In the genomic region with DNA sequence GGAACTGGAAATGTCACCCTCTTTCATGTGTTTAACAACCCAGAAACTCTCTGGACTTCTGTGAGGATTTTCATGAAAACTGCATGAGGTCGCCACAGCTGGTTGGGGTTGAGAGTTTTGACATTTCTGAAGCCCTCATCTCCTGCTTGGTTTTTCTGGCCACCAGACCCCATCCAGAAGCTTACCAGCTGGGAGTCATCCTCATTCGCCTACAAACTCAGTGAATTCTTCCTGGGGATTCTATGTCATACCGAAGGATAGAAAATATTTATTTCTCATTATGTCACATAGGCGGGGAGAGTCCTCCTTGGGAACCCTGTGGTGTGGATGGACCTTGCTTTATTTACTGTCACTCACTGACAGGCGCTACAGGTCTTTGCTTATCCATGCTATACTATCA, we compare ENCODE assay signal across 29 mouse cellular contexts. TPM values are rescaled to one million over a fixed set of nuclear protein-coding genes. Genes with fewer than 3 reads are reported as not detected.
DNase-seq lines count a peak whose midpoint lies in the region; ATAC-seq and TF ChIP-seq lines count a peak whose summit lies in the region.
"Had no signal": no experiment of that assay in that cellular context is flagged by ENCODE, and none has a peak within 500 bp of the region (broad histone marks: within the 10 kb centered on the region; RNA-seq: fewer than 3 reads in every experiment).

No protein-coding gene starts in this region.

- 34% methylated on average over 5 of the region's 5 CpGs for WGBS in lung, embryonic 14.5 days
- 47% methylated on average over 5 of the region's 5 CpGs for WGBS in lung, postnatal 0 days
- WGBS in midbrain, embryonic 13.5 days = 82% methylated on average over 5 of the region's 5 CpGs

- no peak for TF ChIP-seq CTCF in lung, embryonic 14.5 days (IDR thresholded peaks at IDR 0.05; ENCODE audit: low read depth)
- no peak for TF ChIP-seq CTCF in lung, postnatal 0 days (IDR thresholded peaks at IDR 0.05)

- H3K9me3 ChIP-seq in lung, embryonic 14.5 days (ENCODE audit: low read depth, low read length) = peaks cover 3% of the 10 kb centered on the region; the same call in 1 of the 2 replicates
- no peaks in the 10 kb centered on the region for H3K9me3 ChIP-seq in lung, postnatal 0 days (ENCODE audit: low read length)
- H3K9me3 ChIP-seq in midbrain, embryonic 13.5 days = no peaks in the 10 kb centered on the region
- H3K9me3 ChIP-seq: forebrain, embryonic 13.5 days; heart, embryonic 10.5 days; heart, embryonic 13.5 days; hindbrain, embryonic 10.5 days; hindbrain, embryonic 13.5 days had no signal

- no peaks in the 10 kb centered on the region for H3K36me3 ChIP-seq in lung, embryonic 14.5 days (ENCODE audit: insufficient read depth)
- H3K36me3 ChIP-seq in lung, postnatal 0 days (ENCODE audit: insufficient read depth, low read length) = no peaks in the 10 kb centered on the region
- H3K36me3 ChIP-seq in midbrain, embryonic 13.5 days = no peaks in the 10 kb centered on the region
- H3K36me3 ChIP-seq: forebrain, embryonic 10.5 days; heart, embryonic 10.5 days; heart, embryonic 13.5 days; hindbrain, embryonic 10.5 days; hindbrain, embryonic 13.5 days had no signal

- no peak overlapping the region for H3K4me3 ChIP-seq in lung, embryonic 14.5 days (ENCODE audit: low read depth, low read length)
- no peak overlapping the region for H3K4me3 ChIP-seq in lung, postnatal 0 days (ENCODE audit: low read depth, low read length)
- no peak overlapping the region for H3K4me3 ChIP-seq in midbrain, embryonic 13.5 days (replicated peaks)
- H3K4me3 ChIP-seq: forebrain, embryonic 10.5 days; forebrain, embryonic 13.5 days; heart, adult 2 months; heart, embryonic 10.5 days; heart, embryonic 13.5 days; hindbrain, embryonic 10.5 days; hindbrain, embryonic 13.5 days had no signal

- TF ChIP-seq EP300 in lung, postnatal 0 days (IDR thresholded peaks at IDR 0.05) = no peak

- H3K27ac ChIP-seq in lung, embryonic 14.5 days (ENCODE audit: low read depth) = peak overlapping the region; percentile 42; the same call in 1 of the 2 replicates
- H3K27ac ChIP-seq in lung, postnatal 0 days (ENCODE audit: low read length) = no peak overlapping the region
- no peak overlapping the region for H3K27ac ChIP-seq in midbrain, embryonic 13.5 days
- H3K27ac ChIP-seq: forebrain, embryonic 10.5 days; forebrain, embryonic 13.5 days; heart, adult 2 months; heart, embryonic 10.5 days; heart, embryonic 13.5 days; hindbrain, embryonic 10.5 days; hindbrain, embryonic 13.5 days had no signal

- no peaks in the 10 kb centered on the region for H3K4me1 ChIP-seq in lung, embryonic 14.5 days (ENCODE audit: insufficient read depth)
- no peaks in the 10 kb centered on the region for H3K4me1 ChIP-seq in lung, postnatal 0 days (ENCODE audit: insufficient read depth, low read depth, low read length)
- H3K4me1 ChIP-seq in midbrain, embryonic 13.5 days (replicated peaks) = no peaks in the 10 kb centered on the region
- H3K4me1 ChIP-seq: forebrain, embryonic 13.5 days; hindbrain, embryonic 13.5 days had no signal

- H3K27me3 ChIP-seq in lung, embryonic 14.5 days (ENCODE audit: insufficient read depth, low read length) = no peaks in the 10 kb centered on the region
- no peaks in the 10 kb centered on the region for H3K27me3 ChIP-seq in lung, postnatal 0 days (replicated peaks; ENCODE audit: insufficient read depth, low read length)
- H3K27me3 ChIP-seq in midbrain, embryonic 13.5 days = no peaks in the 10 kb centered on the region
- H3K27me3 ChIP-seq: heart, embryonic 13.5 days; hindbrain, embryonic 13.5 days had no signal

- peak; percentile 80 for DNase-seq in lung, embryonic 14.5 days
- DNase-seq in lung, postnatal 25 days (ENCODE audit: low spot score) = no peak
- peak; percentile 68 for DNase-seq in lung, postnatal 0 days (ENCODE audit: low spot score)
- DNase-seq in lung, postnatal 14 days = peak; percentile 44
- no peak for DNase-seq in heart, postnatal 4 days
- DNase-seq: adrenal gland, adult 8-10 months; adrenal gland, postnatal 25 days; cerebellum, adult 18-20 months; cerebellum, adult 9-10 months; cerebellum, postnatal 14 days; gastrocnemius, postnatal 10 days; gastrocnemius, postnatal 36 days; heart, adult 2 months had no signal

- H3K4me2 ChIP-seq in lung, embryonic 14.5 days = no peak overlapping the region
- H3K4me2 ChIP-seq in lung, postnatal 0 days (replicated peaks; ENCODE audit: low read depth, low read length) = no peak overlapping the region
- no peak overlapping the region for H3K4me2 ChIP-seq in midbrain, embryonic 13.5 days (replicated peaks)
- H3K4me2 ChIP-seq: forebrain, embryonic 13.5 days; heart, embryonic 13.5 days; hindbrain, embryonic 13.5 days had no signal

- peak; percentile 24; the same call in 1 of the 2 replicates for ATAC-seq in lung, embryonic 14.5 days (ENCODE audit: insufficient read depth)
- peak; percentile 25; the same call in 1 of the 2 replicates for ATAC-seq in lung, postnatal 0 days
- no peak for ATAC-seq in midbrain, embryonic 13.5 days
- ATAC-seq: CD4-positive, CD25-positive, alpha-beta regulatory T cell, adult 4 months; forebrain, embryonic 13.5 days; forebrain, embryonic 16.5 days; hindbrain, embryonic 16.5 days had no signal

- H3K9ac ChIP-seq in lung, embryonic 14.5 days = no peak overlapping the region
- no peak overlapping the region for H3K9ac ChIP-seq in lung, postnatal 0 days (replicated peaks; ENCODE audit: low read depth)
- H3K9ac ChIP-seq in midbrain, embryonic 13.5 days (replicated peaks) = no peak overlapping the region
- H3K9ac ChIP-seq: forebrain, embryonic 13.5 days; heart, embryonic 13.5 days; hindbrain, embryonic 13.5 days had no signal

RNA-seq across cellular contexts. Expression of a gene that starts 8.4 kb away (rescaled TPM):
- 32.9 and 39.2 TPM in 2 replicates for polyA plus RNA-seq in lung, embryonic 14.5 days (2014; fragmentation: Nextera tagmentation; extraction: Ambion mirVana)
- 16.6 and 17.2 TPM in 2 replicates for polyA plus RNA-seq in lung, postnatal 0 days (2015; fragmentation: Nextera tagmentation; extraction: Ambion mirVana)
- 10 to 100 TPM; 40.6 to 41.5 TPM for total RNA-seq in heart, postnatal 4 days (2021)
- 88.4 and 93.5 TPM in 2 replicates for polyA plus RNA-seq in midbrain, embryonic 13.5 days (2015; fragmentation: Nextera tagmentation; extraction: Ambion mirVana)

RNA-seq across cellular contexts. Expression of a gene that starts 41.8 kb away (rescaled TPM):
- not detected in 2 replicates for polyA plus RNA-seq in lung, embryonic 14.5 days (2014; fragmentation: Nextera tagmentation; extraction: Ambion mirVana)
- polyA plus RNA-seq in lung, postnatal 0 days (2015; fragmentation: Nextera tagmentation; extraction: Ambion mirVana) = not detected in 2 replicates
- not detected for total RNA-seq in heart, postnatal 4 days (2021)
- polyA plus RNA-seq in midbrain, embryonic 13.5 days (2015; fragmentation: Nextera tagmentation; extraction: Ambion mirVana) = 0.22 and 0.26 TPM in 2 replicates
- total RNA-seq: adrenal gland, adult 8-10 months; adrenal gland, postnatal 25 days; gastrocnemius, adult 18-20 months; gastrocnemius, postnatal 10 days; gastrocnemius, postnatal 36 days; granulocyte monocyte progenitor cell, adult 5-6 weeks; heart, adult 2 months; heart, postnatal 25 days; MEL had no signal
- polyA plus RNA-seq: CD4-positive, CD25-positive, alpha-beta regulatory T cell, adult 4 months; embryonic facial prominence, embryonic 11.5 days; forebrain, embryonic 10.5 days; heart, adult 2 months; heart, embryonic 16.5 days had no signal

RNA-seq across cellular contexts. Expression of a gene that starts 49.1 kb away (rescaled TPM):
- polyA plus RNA-seq in lung, embryonic 14.5 days (2014; fragmentation: Nextera tagmentation; extraction: Ambion mirVana) = 0.07 and 0.16 TPM in 2 replicates
- polyA plus RNA-seq in lung, postnatal 0 days (2015; fragmentation: Nextera tagmentation; extraction: Ambion mirVana) = 4.7 and 7.1 TPM in 2 replicates
- 1 to 10 TPM; 1.5 to 1.7 TPM for total RNA-seq in heart, postnatal 4 days (2021)
- polyA plus RNA-seq in midbrain, embryonic 13.5 days (2015; fragmentation: Nextera tagmentation; extraction: Ambion mirVana) = 0.08 TPM in 1 of 2 replicates, not detected in the other
- total RNA-seq: granulocyte monocyte progenitor cell, adult 5-6 weeks; MEL had no signal
- polyA plus RNA-seq: CD4-positive, CD25-positive, alpha-beta regulatory T cell, adult 4 months; embryonic facial prominence, embryonic 11.5 days; forebrain, embryonic 13.5 days had no signal

Comparison
In these comparisons a context has a peak if more than half of its experiments do, and no peak if none do; other contexts are left out.
1. DNase-seq: peak in lung, embryonic 14.5 days (single experiment), lung, postnatal 0 days (single experiment) and lung, postnatal 14 days (single experiment); none in lung, postnatal 25 days (single experiment) and heart, postnatal 4 days (single experiment).